Mouse (Mus musculus) limb, embryonic 13.5 days (tissue): ENCODE data around the gene Dnah7c. TPM values are rescaled to one million over a fixed set of nuclear protein-coding genes. Genes with fewer than 3 reads are reported as not detected.
"Not testable (repeated sequence)": the region's sequence is repeated elsewhere in the genome, so short reads cannot be mapped to it uniquely, and the experiment has no call there.

Experiments
- ATAC-seq: fragments of 200-750 bp; cut with Nextera tagmentation; 2 replicates; pipeline ENCODE4 v1.8.0; 2017; ENCODE audit warnings: low read depth, moderate number of reproducible peaks, moderate TSS enrichment; ENCODE audit not compliant: low FRiP score
- H3K27ac ChIP-seq: fragments of 300-500 bp; sonication (generic); 2 replicates; pipeline ENCODE4 v1.5.1; 2015; ENCODE audit warnings: inconsistent platforms, mild to moderate bottlenecking, moderate library complexity
- H3K27me3 ChIP-seq: fragments of 300-500 bp; sonication (generic); 2 replicates; pipeline ENCODE4 v1.6.1; 2015; ENCODE audit warnings: mild to moderate bottlenecking, inconsistent platforms
- H3K36me3 ChIP-seq: fragments of 300-500 bp; sonication (generic); 2 replicates; pipeline ENCODE4 v1.6.1; 2015; ENCODE audit warnings: inconsistent platforms, mild to moderate bottlenecking, moderate library complexity
- H3K4me1 ChIP-seq: fragments of 300-500 bp; sonication (generic); 2 replicates; pipeline ENCODE4 v1.6.1; 2015; ENCODE audit warnings: inconsistent platforms
- H3K4me2 ChIP-seq: fragments of 300-500 bp; sonication (generic); replicated peaks from 2 replicates; pipeline ENCODE4 v1.6.1; 2015; ENCODE audit warnings: inconsistent platforms, mild to moderate bottlenecking, moderate library complexity
- H3K4me3 ChIP-seq: fragments of 300-500 bp; sonication (generic); 2 replicates; pipeline ENCODE4 v1.5.1; 2015; ENCODE audit warnings: moderate library complexity, mild to moderate bottlenecking, inconsistent platforms
- H3K9ac ChIP-seq: fragments of 300-500 bp; sonication (generic); 2 replicates; pipeline ENCODE4 v1.6.1; 2015; ENCODE audit warnings: mild to moderate bottlenecking, inconsistent platforms
- H3K9me3 ChIP-seq: fragments of 300-500 bp; sonication (generic); 2 replicates; pipeline ENCODE4 v1.6.1; 2016; ENCODE audit warnings: inconsistent platforms
- WGBS: fragments of 180-500 bp; shearing (Covaris S2); methylation state at CpG from one replicate; pipeline ENCODE4 v1.1.7; 2015; 5-methylcytosine and 5-hydroxymethylcytosine counted together
- polyA plus RNA-seq: library from polyadenylated mRNA; unstranded; fragments of >200 nt; fragmentation: Nextera tagmentation; extraction: Ambion mirVana; gene quantifications from 2 replicates; pipeline ENCODE4 v1.2.1, GENCODE M21; 2015

Dnah7c gene
- polyA plus RNA-seq, 1 experiment from 2014 or later: 0.18 TPM

GRCm38 (mm10) chr1:46580385-46580784 lies 155.0 kb downstream of the Dnah7c start:
- no peak overlapping the region for H3K9ac ChIP-seq
- H3K36me3 ChIP-seq: no peaks in the 10 kb centered on the region
- H3K4me1 ChIP-seq: no peaks in the 10 kb centered on the region
- H3K27ac ChIP-seq: no peak overlapping the region
- H3K9me3 ChIP-seq: no peaks in the 10 kb centered on the region
- H3K27me3 ChIP-seq: no peaks in the 10 kb centered on the region
- H3K4me2 ChIP-seq: no peak overlapping the region
- 31% methylated on average over 3 of the region's 3 CpGs for WGBS
- H3K4me3 ChIP-seq: no peak overlapping the region
- ATAC-seq: no peak

- not testable (repeated sequence) for H3K9ac ChIP-seq, H3K9me3 ChIP-seq, H3K4me1 ChIP-seq, ATAC-seq, H3K36me3 ChIP-seq, H3K4me3 ChIP-seq, H3K4me2 ChIP-seq, H3K27me3 ChIP-seq, H3K27ac ChIP-seq
- WGBS: 83% methylated on average over 1 of the region's 1 CpGs
These were observed 168.4 kb downstream of the Dnah7c start for GRCm38 (mm10) chr1:46593826-46594225.

GRCm38 (mm10) chr1:46596343-46596742 lies 171.0 kb downstream of the Dnah7c start:
- not testable (repeated sequence) for H3K27me3 ChIP-seq, H3K4me1 ChIP-seq, H3K9ac ChIP-seq, H3K27ac ChIP-seq, H3K4me2 ChIP-seq, ATAC-seq, H3K9me3 ChIP-seq, H3K36me3 ChIP-seq, H3K4me3 ChIP-seq
- 92% methylated on average over 1 of the region's 1 CpGs for WGBS

- peaks cover 7% of the 10 kb centered on the region; the same call in 1 of the 2 replicates for H3K9me3 ChIP-seq
- no peak overlapping the region for H3K4me3 ChIP-seq
- no peak overlapping the region for H3K4me2 ChIP-seq
- no peaks in the 10 kb centered on the region for H3K4me1 ChIP-seq
- H3K27ac ChIP-seq: no peak overlapping the region
- H3K36me3 ChIP-seq: no peaks in the 10 kb centered on the region
- H3K27me3 ChIP-seq: no peaks in the 10 kb centered on the region
- 81% methylated on average over 1 of the region's 1 CpGs for WGBS
- no peak overlapping the region for H3K9ac ChIP-seq
- no peak for ATAC-seq
These were observed 194.9 kb downstream of the Dnah7c start for GRCm38 (mm10) chr1:46620331-46620730.

GRCm38 (mm10) chr1:46625914-46626313 lies 200.5 kb downstream of the Dnah7c start:
- H3K27me3 ChIP-seq, H3K36me3 ChIP-seq, H3K4me3 ChIP-seq, H3K4me2 ChIP-seq, ATAC-seq, H3K9me3 ChIP-seq, H3K9ac ChIP-seq, H3K27ac ChIP-seq, H3K4me1 ChIP-seq: not testable (repeated sequence)
- WGBS: 92% methylated on average over 6 of the region's 6 CpGs

GRCm38 (mm10) chr1:46649821-46650220 lies 224.4 kb downstream of the Dnah7c start:
- H3K27ac ChIP-seq, ATAC-seq: not testable (repeated sequence)
- WGBS: 79% methylated on average over 4 of the region's 4 CpGs

GRCm38 (mm10) chr1:46652721-46653120 lies 227.3 kb downstream of the Dnah7c start:
- H3K4me1 ChIP-seq, ATAC-seq: not testable (repeated sequence)
- WGBS: 51% methylated on average over 2 of the region's 2 CpGs

More at GRCm38 (mm10) chr1:46649821-46650220, 224.4 kb downstream of the Dnah7c start:
- not testable (repeated sequence) for H3K27me3 ChIP-seq, H3K4me1 ChIP-seq, H3K4me2 ChIP-seq, H3K9ac ChIP-seq, H3K36me3 ChIP-seq, H3K4me3 ChIP-seq, H3K9me3 ChIP-seq

GRCm38 (mm10) chr1:46724810-46725209 lies 299.4 kb downstream of the Dnah7c start:
- not testable (repeated sequence) for H3K4me3 ChIP-seq, H3K4me1 ChIP-seq, H3K4me2 ChIP-seq, ATAC-seq, H3K36me3 ChIP-seq, H3K9me3 ChIP-seq, H3K27me3 ChIP-seq, H3K9ac ChIP-seq, H3K27ac ChIP-seq
- 56% methylated on average over 1 of the region's 1 CpGs for WGBS

More at GRCm38 (mm10) chr1:46652721-46653120, 227.3 kb downstream of the Dnah7c start:
- not testable (repeated sequence) for H3K4me2 ChIP-seq, H3K9me3 ChIP-seq, H3K27me3 ChIP-seq, H3K27ac ChIP-seq, H3K36me3 ChIP-seq, H3K4me3 ChIP-seq, H3K9ac ChIP-seq

- H3K36me3 ChIP-seq: no peaks in the 10 kb centered on the region
- no peaks in the 10 kb centered on the region for H3K9me3 ChIP-seq
These were observed 299.9 kb downstream of the Dnah7c start for GRCm38 (mm10) chr1:46725266-46725665.

GRCm38 (mm10) chr1:46725719-46726118 lies 300.3 kb downstream of the Dnah7c start:
- H3K27me3 ChIP-seq, H3K4me2 ChIP-seq, H3K9me3 ChIP-seq, H3K27ac ChIP-seq, H3K4me1 ChIP-seq, ATAC-seq, H3K4me3 ChIP-seq, H3K36me3 ChIP-seq, H3K9ac ChIP-seq: not testable (repeated sequence)
- WGBS: 87% methylated on average over 2 of the region's 2 CpGs

More at GRCm38 (mm10) chr1:46725266-46725665, 299.9 kb downstream of the Dnah7c start:
- WGBS: 68% methylated on average over 1 of the region's 1 CpGs
- Histone ChIP-seq H3K27me3 (no peaks in the 10 kb centered on the region), H3K4me1 (no peaks in the 10 kb centered on the region), H3K4me2 (no peak overlapping the region), H3K9ac (no peak overlapping the region), H3K27ac (no peak overlapping the region), H3K4me3 (no peak overlapping the region)
- no peak for ATAC-seq

- not testable (repeated sequence) for H3K27ac ChIP-seq, H3K9ac ChIP-seq, H3K4me1 ChIP-seq, H3K4me2 ChIP-seq, H3K4me3 ChIP-seq, ATAC-seq, H3K27me3 ChIP-seq, H3K9me3 ChIP-seq, H3K36me3 ChIP-seq
- 90% methylated on average over 3 of the region's 3 CpGs for WGBS
These were observed 304.3 kb downstream of the Dnah7c start for GRCm38 (mm10) chr1:46729731-46730130.

GRCm38 (mm10) chr1:46733405-46734106 lies 308.2 kb downstream of the Dnah7c start:
- not testable (repeated sequence) for H3K9ac ChIP-seq, H3K9me3 ChIP-seq, H3K4me1 ChIP-seq, H3K27ac ChIP-seq, H3K4me3 ChIP-seq, H3K4me2 ChIP-seq, H3K36me3 ChIP-seq, H3K27me3 ChIP-seq
- ATAC-seq: peak; percentile 57; the same call in 1 of the 2 replicates
- 35% methylated on average over 2 of the region's 2 CpGs for WGBS

- not testable (repeated sequence) for H3K36me3 ChIP-seq, H3K4me2 ChIP-seq, H3K9ac ChIP-seq, H3K4me3 ChIP-seq, H3K27me3 ChIP-seq, H3K27ac ChIP-seq, H3K9me3 ChIP-seq, H3K4me1 ChIP-seq, ATAC-seq
- WGBS: 47% methylated on average over 2 of the region's 2 CpGs
These were observed 309.1 kb downstream of the Dnah7c start for GRCm38 (mm10) chr1:46734455-46734854.
